Mouse (Mus musculus) midbrain, embryonic 11.5 days (tissue): Measurements from ENCODE around the gene Nfkbil1. TPM values are rescaled to one million over a fixed set of nuclear protein-coding genes. Genes with fewer than 3 reads are reported as not detected.

Source experiments
- ATAC-seq: fragments of 200-750 bp; cut with Nextera tagmentation; 2 replicates; pipeline ENCODE4 v1.8.0; 2017; ENCODE audit warnings: moderate TSS enrichment, moderate library complexity; ENCODE audit not compliant: low FRiP score
- DNase-seq: peaks from one replicate; pipeline ENCODE4 v3.0.0; 2015; ENCODE audit warnings: low spot score; ENCODE audit errors: missing footprints
- H3K27ac ChIP-seq: fragments of 300-500 bp; sonication (generic); 2 replicates; pipeline ENCODE4 v1.5.1; 2014; ENCODE audit warnings: low read depth, low read length
- H3K27me3 ChIP-seq: fragments of 300-500 bp; sonication (generic); 2 replicates; pipeline ENCODE4 v1.6.1; 2014; ENCODE audit warnings: mild to moderate bottlenecking, low read length, moderate library complexity, mixed read lengths; ENCODE audit not compliant: control insufficient read depth, insufficient read depth
- H3K36me3 ChIP-seq: fragments of 300-500 bp; sonication (generic); 2 replicates; pipeline ENCODE4 v1.6.1; 2014; ENCODE audit warnings: mild to moderate bottlenecking, low read length, moderate library complexity, mixed read lengths; ENCODE audit not compliant: control insufficient read depth, insufficient read depth
- H3K4me1 ChIP-seq: fragments of 300-500 bp; sonication (generic); 2 replicates; pipeline ENCODE4 v1.6.1; 2014; ENCODE audit warnings: low read length; ENCODE audit not compliant: control insufficient read depth, insufficient read depth
- H3K4me2 ChIP-seq: fragments of 300-500 bp; sonication (generic); 2 replicates; pipeline ENCODE4 v1.6.1; 2014; ENCODE audit warnings: mild to moderate bottlenecking, moderate library complexity
- H3K4me3 ChIP-seq: fragments of 300-500 bp; sonication (generic); 2 replicates; pipeline ENCODE4 v1.5.1; 2014; ENCODE audit warnings: low read depth, low read length
- H3K9ac ChIP-seq: fragments of 300-500 bp; sonication (generic); 2 replicates; pipeline ENCODE4 v1.6.1; 2014; ENCODE audit warnings: low read length
- H3K9me3 ChIP-seq: fragments of 300-500 bp; sonication (generic); 2 replicates; pipeline ENCODE4 v1.6.1; 2016; ENCODE audit warnings: low read length; ENCODE audit not compliant: control insufficient read depth
- WGBS: fragments of 180-500 bp; shearing (Covaris S2); extraction: QIAGEN DNeasy Blood & Tissue Kit; methylation state at CpG from one replicate; pipeline ENCODE4 v1.1.7; 2014; 5-methylcytosine and 5-hydroxymethylcytosine counted together
- polyA plus RNA-seq: library from polyadenylated mRNA; unstranded; fragments of >200 nt; fragmentation: Nextera tagmentation; extraction: Ambion mirVana; gene quantifications from 2 replicates; pipeline ENCODE4 v1.2.1, GENCODE M21; 2014

The Nfkbil1 gene
- 3.3 and 4.4 TPM in 2 replicates for polyA plus RNA-seq

GRCm38 (mm10) chr17:35235614-35236389 lies at the start of gene Nfkbil1:
TSS of gene Nfkbil1 (minus strand) at chr17:35235792.
- Histone ChIP-seq H3K27me3 (no peaks in the 10 kb centered on the region), H3K4me2 (peak within 1 kb of the TSS; percentile 75), H3K36me3 (peaks cover 4% of the 10 kb centered on the region; the same call in 1 of the 2 replicates), H3K9me3 (no peaks in the 10 kb centered on the region), H3K4me1 (peaks cover 17% of the 10 kb centered on the region), H3K27ac (peak within 1 kb of the TSS; percentile 85), H3K9ac (peak within 1 kb of the TSS; percentile 91), H3K4me3 (peak within 1 kb of the TSS; percentile 61)
- ATAC-seq, result peak; percentile 76
- under 1% methylated on average over 35 of the region's 35 CpGs for WGBS
- DNase-seq, result peak; percentile 98

- Histone ChIP-seq H3K4me2 (no peak overlapping the region), H3K27me3 (no peaks in the 10 kb centered on the region), H3K4me1 (no peaks in the 10 kb centered on the region), H3K27ac (no peak overlapping the region), H3K9me3 (no peaks in the 10 kb centered on the region), H3K36me3 (no peaks in the 10 kb centered on the region), H3K9ac (no peak overlapping the region), H3K4me3 (no peak overlapping the region)
- DNase-seq, result no peak
- WGBS, result 80% methylated on average over 3 of the region's 3 CpGs
- no peak for ATAC-seq
Observed at GRCm38 (mm10) chr17:35280276-35280675, 44.7 kb upstream of the Nfkbil1 start.

DNA sequence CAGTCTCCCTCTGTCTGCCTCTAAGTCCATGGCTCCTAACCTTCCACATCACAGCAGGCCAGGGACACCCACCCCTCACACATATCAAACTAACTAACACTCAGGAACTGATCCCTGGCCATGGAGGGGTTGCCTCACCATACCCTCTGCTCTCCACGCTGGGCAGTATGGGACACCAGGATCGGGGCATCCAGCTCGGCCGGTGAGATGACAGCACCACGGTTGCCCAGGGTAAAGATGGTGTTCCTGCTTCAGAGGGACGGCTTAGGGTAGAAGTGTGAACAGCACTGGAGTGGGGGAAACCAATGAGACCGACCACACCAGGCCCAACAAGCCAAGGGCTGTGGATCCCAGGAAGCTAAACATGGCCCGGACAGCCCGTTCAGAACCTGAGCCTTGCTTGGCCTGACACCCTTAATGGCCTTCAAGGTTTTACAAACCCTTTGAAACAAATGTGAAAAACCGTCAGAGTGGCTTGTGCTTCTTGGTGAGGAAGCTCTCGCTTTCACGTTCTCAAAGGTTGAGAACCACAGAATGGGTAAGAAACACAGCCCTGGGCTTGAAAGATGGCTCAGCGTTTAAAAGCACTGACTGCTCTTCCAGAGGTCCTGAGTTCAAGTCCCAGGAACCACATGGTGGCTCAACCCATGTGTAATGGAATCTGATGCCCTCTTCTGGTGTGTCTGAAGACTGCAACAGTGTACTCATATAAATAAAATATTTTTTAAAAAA lies 43.5 kb upstream of the Nfkbil1 start:
- no peak for ATAC-seq
- H3K9ac ChIP-seq, result no peak overlapping the region
- no peak overlapping the region for H3K4me2 ChIP-seq
- no peaks in the 10 kb centered on the region for H3K9me3 ChIP-seq
- H3K27me3 ChIP-seq, result no peaks in the 10 kb centered on the region
- no peak for DNase-seq
- no peaks in the 10 kb centered on the region for H3K36me3 ChIP-seq
- H3K4me1 ChIP-seq, result no peaks in the 10 kb centered on the region
- WGBS, result 85% methylated on average over 13 of the region's 13 CpGs
- no peak overlapping the region for H3K4me3 ChIP-seq
- H3K27ac ChIP-seq, result no peak overlapping the region

GRCm38 (mm10) chr17:35278049-35278448 lies 42.5 kb upstream of the Nfkbil1 start:
- Histone ChIP-seq H3K9me3 (no peaks in the 10 kb centered on the region), H3K27me3 (no peaks in the 10 kb centered on the region), H3K4me2 (no peak overlapping the region), H3K4me3 (no peak overlapping the region), H3K9ac (no peak overlapping the region), H3K27ac (no peak overlapping the region), H3K36me3 (no peaks in the 10 kb centered on the region), H3K4me1 (no peaks in the 10 kb centered on the region)
- ATAC-seq (no peak), DNase-seq (no peak)
- 87% methylated on average over 8 of the region's 8 CpGs for WGBS

DNA sequence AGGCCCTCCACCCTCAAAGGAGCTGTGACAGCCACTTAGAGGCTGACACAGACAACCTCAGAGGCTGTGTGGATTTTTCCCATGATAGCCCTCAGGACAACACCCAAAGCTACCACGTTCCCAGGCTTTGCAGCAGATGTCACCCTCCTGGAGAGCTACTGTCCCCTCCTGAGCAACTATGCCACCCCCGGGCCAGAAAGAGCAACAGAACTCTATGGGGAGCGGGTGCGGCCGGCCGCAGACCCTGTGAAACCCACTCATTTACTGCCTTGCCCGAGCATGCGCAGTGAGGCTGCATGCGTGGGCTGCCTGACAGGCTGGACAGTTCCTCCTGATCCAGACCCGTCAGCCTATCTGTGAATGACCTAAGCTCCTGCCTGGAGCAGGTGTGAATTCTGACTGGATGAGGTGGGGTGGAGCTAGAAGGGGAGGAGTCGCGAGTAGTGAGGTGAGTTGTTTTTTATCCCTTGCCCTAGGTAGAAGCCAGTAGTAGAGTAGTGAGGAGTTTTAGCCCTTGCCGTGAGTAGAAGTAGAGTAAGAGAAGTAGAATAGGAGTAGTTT lies 40.8 kb upstream of the Nfkbil1 start:
- Histone ChIP-seq H3K9ac (no peak overlapping the region), H3K9me3 (no peaks in the 10 kb centered on the region), H3K4me2 (no peak overlapping the region), H3K4me1 (no peaks in the 10 kb centered on the region), H3K4me3 (no peak overlapping the region), H3K36me3 (no peaks in the 10 kb centered on the region), H3K27ac (no peak overlapping the region), H3K27me3 (no peaks in the 10 kb centered on the region)
- ATAC-seq, result no peak
- DNase-seq, result no peak
- WGBS, result 26% methylated on average over 13 of the region's 13 CpGs

- Histone ChIP-seq H3K4me2 (no peak overlapping the region), H3K9ac (no peak overlapping the region), H3K4me3 (no peak overlapping the region), H3K4me1 (no peaks in the 10 kb centered on the region), H3K36me3 (no peaks in the 10 kb centered on the region), H3K9me3 (no peaks in the 10 kb centered on the region), H3K27ac (no peak overlapping the region), H3K27me3 (no peaks in the 10 kb centered on the region)
- peak; percentile 61; the same call in 1 of the 2 replicates for ATAC-seq
- DNase-seq, result peak; percentile 99
- 5% methylated on average over 11 of the region's 11 CpGs for WGBS
Observed at GRCm38 (mm10) chr17:35274770-35275169, 39.2 kb upstream of the Nfkbil1 start.

DNA sequence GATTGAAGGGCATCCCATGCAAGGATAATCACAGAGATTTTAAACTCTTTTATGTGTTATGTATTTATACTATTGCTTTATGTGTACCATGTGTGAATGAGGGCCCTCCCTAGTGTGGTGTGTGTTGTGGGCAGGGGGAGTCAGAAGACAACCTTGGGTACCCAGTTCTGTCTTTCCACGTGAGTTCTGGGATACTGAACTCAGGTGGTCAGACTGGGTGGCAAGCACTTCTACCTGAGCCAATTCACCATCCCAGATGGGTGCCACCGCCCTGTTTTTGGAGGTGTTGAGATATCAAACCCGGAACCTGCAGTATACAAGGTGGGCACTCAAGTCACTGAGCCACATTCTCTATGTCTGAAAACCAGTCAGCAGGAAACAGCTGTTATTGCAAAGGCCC lies 36.7 kb upstream of the Nfkbil1 start:
- Histone ChIP-seq H3K36me3 (no peaks in the 10 kb centered on the region), H3K9ac (no peak overlapping the region), H3K4me1 (no peaks in the 10 kb centered on the region), H3K4me2 (no peak overlapping the region), H3K27ac (no peak overlapping the region), H3K9me3 (no peaks in the 10 kb centered on the region), H3K27me3 (no peaks in the 10 kb centered on the region), H3K4me3 (no peak overlapping the region)
- DNase-seq (no peak), ATAC-seq (no peak)
- WGBS, result 70% methylated on average over 3 of the region's 3 CpGs

- H3K4me3 ChIP-seq, result no peak overlapping the region
- H3K4me2 ChIP-seq, result no peak overlapping the region
- H3K4me1 ChIP-seq, result no peaks in the 10 kb centered on the region
- no peaks in the 10 kb centered on the region for H3K27me3 ChIP-seq
- WGBS, result 25% methylated on average over 3 of the region's 3 CpGs
- H3K9ac ChIP-seq, result no peak overlapping the region
- ATAC-seq (no peak), DNase-seq (no peak)
- H3K36me3 ChIP-seq, result no peaks in the 10 kb centered on the region
- H3K27ac ChIP-seq, result no peak overlapping the region
- H3K9me3 ChIP-seq, result no peaks in the 10 kb centered on the region
Observed at GRCm38 (mm10) chr17:35269653-35270347, 34.2 kb upstream of the Nfkbil1 start.
